ENCODE assay signal across 22 mouse cellular contexts in the genomic region with DNA sequence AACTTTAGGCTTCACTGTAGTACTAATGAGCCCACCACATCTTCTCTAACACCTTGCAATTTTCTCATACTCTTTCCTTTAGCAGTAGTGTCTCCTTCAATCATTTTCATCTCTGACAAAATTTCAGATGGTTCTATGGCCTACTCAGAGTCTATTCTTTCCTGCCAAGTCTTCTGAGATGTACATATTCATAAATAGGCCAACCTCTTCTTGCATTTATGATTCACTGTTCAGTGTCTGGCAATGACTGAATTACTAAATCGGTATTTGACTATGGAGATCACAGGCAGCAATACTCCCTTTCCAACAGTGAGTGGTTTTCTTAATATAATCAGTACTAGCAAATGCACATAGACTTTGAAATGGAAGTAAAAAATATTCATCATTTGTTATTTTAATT.
"Had no signal": no experiment of that assay in that cellular context is flagged by ENCODE, and none has a peak within 500 bp of the region (broad histone marks: within the 10 kb centered on the region; RNA-seq: fewer than 3 reads in every experiment).

No protein-coding gene starts in this region.

- ATAC-seq: hindbrain, embryonic 16.5 days; hindbrain, postnatal 0 days; inflammation-experienced regulatory T-cells, adult 6 months; intestine, embryonic 15.5 days; intestine, embryonic 16.5 days; intestine, postnatal 0 days had no signal

- DNase-seq: heart, postnatal 10 days; heart, postnatal 14 days; heart, postnatal 36 days; heart, postnatal 4 days; kidney, adult 11 months; kidney, adult 18-20 months; kidney, adult 2 months; kidney, adult 8-10 months; kidney, adult 9 months; kidney, postnatal 10 days; kidney, postnatal 14 days; kidney, postnatal 25 days; kidney, postnatal 36 days; kidney, postnatal 4 days; layer of hippocampus, adult 9-11 months; layer of hippocampus, postnatal 36 days had no signal
